19 mouse cellular contexts compared by ENCODE assay signal in the genomic region with DNA sequence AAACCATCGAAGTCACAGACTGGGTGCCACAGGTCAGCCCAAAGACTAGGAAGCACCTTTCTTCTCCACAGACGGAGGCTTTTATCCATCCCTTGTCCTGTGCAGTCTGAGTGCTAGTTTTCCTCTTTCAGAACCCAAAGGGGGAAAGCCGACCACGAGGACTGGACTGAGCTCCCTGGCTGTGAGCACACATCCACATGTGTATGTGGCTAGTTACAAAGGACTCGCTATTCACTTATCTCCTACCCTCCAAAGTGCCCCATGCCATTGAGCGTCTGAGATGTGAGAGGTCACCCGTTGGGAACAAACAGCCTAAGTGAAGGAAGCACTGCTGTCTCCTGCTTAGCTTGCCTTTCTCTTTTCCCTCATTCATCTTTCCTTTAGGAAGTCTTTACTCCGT.
"Had no signal": no experiment of that assay in that cellular context is flagged by ENCODE, and none has a peak within 500 bp of the region (broad histone marks: within the 10 kb centered on the region; RNA-seq: fewer than 3 reads in every experiment).

No protein-coding gene starts in this region.

- H3K9me3 ChIP-seq: limb, embryonic 10.5 days; limb, embryonic 13.5 days; liver, embryonic 12.5 days; liver, embryonic 15.5 days; lung, embryonic 15.5 days; megakaryocyte, embryonic 14.5 days; midbrain, embryonic 15.5 days had no signal

- H3K4me3 ChIP-seq: layer of hippocampus, adult 2 months; limb, embryonic 10.5 days; limb, embryonic 13.5 days; liver, embryonic 12.5 days; liver, embryonic 15.5 days; lung, embryonic 15.5 days; megakaryocyte, embryonic 14.5 days; midbrain, embryonic 15.5 days; myocyte had no signal

- H3K36me3 ChIP-seq: limb, embryonic 10.5 days; limb, embryonic 13.5 days; liver, embryonic 12.5 days; liver, embryonic 15.5 days; lung, embryonic 15.5 days; midbrain, embryonic 15.5 days had no signal

- H3K9ac ChIP-seq: limb, embryonic 13.5 days; liver, embryonic 12.5 days; liver, embryonic 15.5 days; lung, embryonic 15.5 days; midbrain, embryonic 15.5 days had no signal

- ATAC-seq: liver, embryonic 12.5 days; midbrain, embryonic 15.5 days had no signal

- H3K27me3 ChIP-seq: limb, embryonic 13.5 days; liver, embryonic 12.5 days; liver, embryonic 15.5 days; lung, embryonic 15.5 days; midbrain, embryonic 15.5 days had no signal

- H3K4me2 ChIP-seq: limb, embryonic 13.5 days; liver, embryonic 12.5 days; liver, embryonic 15.5 days; lung, embryonic 15.5 days; midbrain, embryonic 15.5 days had no signal

- H3K27ac ChIP-seq: kidney, postnatal 0 days; layer of hippocampus, adult 2 months; limb, embryonic 10.5 days; limb, embryonic 13.5 days; liver, embryonic 12.5 days; liver, embryonic 15.5 days; lung, embryonic 15.5 days; midbrain, embryonic 15.5 days had no signal

- DNase-seq: kidney, adult 2 months; kidney, postnatal 25 days; layer of hippocampus, adult 9-11 months; liver; lung, adult 18-20 months; lung, postnatal 10 days; lung, postnatal 36 days; thymus, adult 18-20 months; thymus, postnatal 36 days had no signal

- H3K4me1 ChIP-seq: liver, embryonic 12.5 days; liver, embryonic 15.5 days had no signal
